Comparison of ENCODE assay signal across 9 mouse cellular contexts in the genomic region with DNA sequence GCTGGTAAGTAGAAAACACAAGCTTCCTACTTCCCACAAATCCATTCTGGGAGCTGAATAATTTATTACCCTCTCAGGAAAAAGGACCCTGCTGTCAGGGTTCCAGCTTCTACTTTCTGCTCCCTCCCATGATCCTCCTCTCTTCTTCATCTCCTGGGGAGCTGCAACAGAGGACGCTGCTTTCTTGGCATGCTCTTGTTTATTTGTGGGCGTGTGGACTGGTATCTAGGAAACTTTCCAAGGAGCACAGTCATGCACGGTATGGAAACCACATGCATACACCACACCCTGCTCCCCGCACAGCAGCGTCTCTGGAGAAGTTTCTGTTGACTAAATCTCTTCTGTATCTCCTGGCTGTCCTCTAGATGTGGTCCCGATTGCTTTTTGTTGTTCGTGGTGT.
DNase-seq lines count a peak whose midpoint lies in the region; ATAC-seq and TF ChIP-seq lines count a peak whose summit lies in the region.
"Had no signal": no experiment of that assay in that cellular context is flagged by ENCODE, and none has a peak within 500 bp of the region (broad histone marks: within the 10 kb centered on the region; RNA-seq: fewer than 3 reads in every experiment).

No protein-coding gene starts in this region.

- TF ChIP-seq CTCF in lung, embryonic 14.5 days (IDR thresholded peaks at IDR 0.05; ENCODE audit: low read depth): no peak
- no peak for TF ChIP-seq CTCF in left cerebral cortex, adult 2 months (IDR thresholded peaks at IDR 0.05)

- intact Hi-C loops in left cerebral cortex, adult 2 months (cut with DNase I): loop anchor here (10.0 kb wide), 1 partner anchor 114 kb away; no protein-coding TSS in a partner anchor

- no peak for ATAC-seq in embryonic facial prominence, embryonic 13.5 days (ENCODE audit: insufficient number of reproducible peaks, insufficient read depth, low FRiP score, low TSS enrichment, low read depth)
- peak; percentile 60; the same call in 1 of the 2 replicates for ATAC-seq in lung, embryonic 14.5 days (ENCODE audit: insufficient read depth)

- H3K9ac ChIP-seq in embryonic facial prominence, embryonic 13.5 days: no peak overlapping the region
- H3K9ac ChIP-seq in lung, embryonic 14.5 days: no peak overlapping the region
- H3K9ac ChIP-seq: heart, embryonic 13.5 days had no signal

- 39% methylated on average over 7 of the region's 7 CpGs for WGBS in embryonic facial prominence, embryonic 13.5 days
- 84% methylated on average over 7 of the region's 7 CpGs for WGBS in embryonic facial prominence, embryonic 10.5 days
- 58% methylated on average over 7 of the region's 7 CpGs for WGBS in lung, embryonic 14.5 days
- 68% methylated on average over 7 of the region's 7 CpGs for whole genome bisulfite sequencing in heart, embryonic 10.5 days

- H3K4me1 ChIP-seq in embryonic facial prominence, embryonic 13.5 days: peaks cover 6% of the 10 kb centered on the region; the same call in 1 of the 2 replicates
- H3K4me1 ChIP-seq in embryonic facial prominence, embryonic 10.5 days: 0 out of 2 replicates have a peak, but pooled peaks cover 2% of the 10 kb centered on the region
- H3K4me1 ChIP-seq in lung, embryonic 14.5 days (ENCODE audit: insufficient read depth): no peaks in the 10 kb centered on the region
- no peaks in the 10 kb centered on the region for H3K4me1 ChIP-seq in heart, embryonic 10.5 days
- H3K4me1 ChIP-seq: heart, embryonic 13.5 days had no signal

- H3K4me3 ChIP-seq in embryonic facial prominence, embryonic 13.5 days: no peak overlapping the region
- no peak overlapping the region for H3K4me3 ChIP-seq in embryonic facial prominence, embryonic 10.5 days
- H3K4me3 ChIP-seq in lung, embryonic 14.5 days (ENCODE audit: low read depth, low read length): no peak overlapping the region
- no peak overlapping the region for H3K4me3 ChIP-seq in left cerebral cortex, adult 2 months
- no peak overlapping the region for H3K4me3 ChIP-seq in heart, embryonic 10.5 days
- H3K4me3 ChIP-seq: heart, embryonic 13.5 days had no signal

- peak overlapping the region; percentile 57; the same call in 1 of the 2 replicates for H3K27ac ChIP-seq in embryonic facial prominence, embryonic 13.5 days
- H3K27ac ChIP-seq in embryonic facial prominence, embryonic 10.5 days (replicated peaks): no peak overlapping the region
- H3K27ac ChIP-seq in lung, embryonic 14.5 days (ENCODE audit: low read depth): no peak overlapping the region
- H3K27ac ChIP-seq in left cerebral cortex, adult 2 months: no peak overlapping the region
- no peak overlapping the region for H3K27ac ChIP-seq in heart, embryonic 10.5 days
- H3K27ac ChIP-seq: heart, embryonic 13.5 days had no signal

- H3K9me3 ChIP-seq in embryonic facial prominence, embryonic 13.5 days: no peaks in the 10 kb centered on the region
- H3K9me3 ChIP-seq in embryonic facial prominence, embryonic 10.5 days: peaks cover 3% of the 10 kb centered on the region; the same call in 1 of the 2 replicates
- no peaks in the 10 kb centered on the region for H3K9me3 ChIP-seq in lung, embryonic 14.5 days (ENCODE audit: low read depth, low read length)
- no peaks in the 10 kb centered on the region for H3K9me3 ChIP-seq in heart, embryonic 10.5 days
- H3K9me3 ChIP-seq: heart, embryonic 13.5 days had no signal

- no peak for DNase-seq in embryonic facial prominence, embryonic 10.5 days (ENCODE audit: low spot score)
- peak; percentile 64 for DNase-seq in lung, embryonic 14.5 days
- no peak for DNase-seq in lung, postnatal 14 days
- DNase-seq in left cerebral cortex, adult 2 months (ENCODE audit: extremely low spot score in 1 of 2, low spot score in 2 of 2): peak; percentile 39 to 59
- DNase-seq in right cerebral cortex, adult 2 months (ENCODE audit: low spot score in 2 of 2): peak; percentile 70 to 77
- DNase-seq in spleen, postnatal 4 days (ENCODE audit: low spot score in 2 of 2): no peak
- no peak for DNase-seq in heart, embryonic 10.5 days (ENCODE audit: low spot score)

- peak overlapping the region; percentile 33 for H3K4me2 ChIP-seq in embryonic facial prominence, embryonic 13.5 days
- no peak overlapping the region for H3K4me2 ChIP-seq in lung, embryonic 14.5 days
- H3K4me2 ChIP-seq: heart, embryonic 13.5 days had no signal

- H3K27me3 ChIP-seq in embryonic facial prominence, embryonic 13.5 days: no peaks in the 10 kb centered on the region
- H3K27me3 ChIP-seq in embryonic facial prominence, embryonic 10.5 days (replicated peaks; ENCODE audit: low read depth, poor library complexity, severe bottlenecking): no peaks in the 10 kb centered on the region
- H3K27me3 ChIP-seq in lung, embryonic 14.5 days (ENCODE audit: insufficient read depth, low read length): no peaks in the 10 kb centered on the region
- no peaks in the 10 kb centered on the region for H3K27me3 ChIP-seq in heart, embryonic 10.5 days (ENCODE audit: insufficient read depth, poor library complexity, severe bottlenecking)
- H3K27me3 ChIP-seq: heart, embryonic 13.5 days had no signal

- no peaks in the 10 kb centered on the region for H3K36me3 ChIP-seq in embryonic facial prominence, embryonic 13.5 days
- no peaks in the 10 kb centered on the region for H3K36me3 ChIP-seq in embryonic facial prominence, embryonic 10.5 days (replicated peaks)
- no peaks in the 10 kb centered on the region for H3K36me3 ChIP-seq in lung, embryonic 14.5 days (ENCODE audit: insufficient read depth)
- H3K36me3 ChIP-seq in heart, embryonic 10.5 days: no peaks in the 10 kb centered on the region
- H3K36me3 ChIP-seq: heart, embryonic 13.5 days had no signal

Comparison
In these comparisons a context has a peak if more than half of its experiments do, and no peak if none do; other contexts are left out.
1. DNase-seq: peak in lung, embryonic 14.5 days (single experiment), left cerebral cortex, adult 2 months (2 of 2) and right cerebral cortex, adult 2 months (2 of 2); none in embryonic facial prominence, embryonic 10.5 days (single experiment), lung, postnatal 14 days (single experiment), spleen, postnatal 4 days (0 of 2) and heart, embryonic 10.5 days (single experiment).